Mouse (Mus musculus) cerebellum, adult 2 months (tissue): Measurements from ENCODE around the gene Stambp.

Source experiments
- CTCF ChIP-seq: fragments of 200-500 bp; IDR thresholded peaks from 2 replicates; pipeline ENCODE4 v1.5.1; 2011; ENCODE audit warnings: low read depth, mild to moderate bottlenecking, control low read depth, low read length, moderate library complexity, borderline replicate concordance; ENCODE audit not compliant: insufficient read depth
- POLR2A ChIP-seq: fragments of 200-500 bp; IDR thresholded peaks from 2 replicates; pipeline ENCODE4 v1.6.1; 2011; ENCODE audit warnings: low read length, control low read depth, borderline replicate concordance; ENCODE audit not compliant: insufficient read depth

DNA sequence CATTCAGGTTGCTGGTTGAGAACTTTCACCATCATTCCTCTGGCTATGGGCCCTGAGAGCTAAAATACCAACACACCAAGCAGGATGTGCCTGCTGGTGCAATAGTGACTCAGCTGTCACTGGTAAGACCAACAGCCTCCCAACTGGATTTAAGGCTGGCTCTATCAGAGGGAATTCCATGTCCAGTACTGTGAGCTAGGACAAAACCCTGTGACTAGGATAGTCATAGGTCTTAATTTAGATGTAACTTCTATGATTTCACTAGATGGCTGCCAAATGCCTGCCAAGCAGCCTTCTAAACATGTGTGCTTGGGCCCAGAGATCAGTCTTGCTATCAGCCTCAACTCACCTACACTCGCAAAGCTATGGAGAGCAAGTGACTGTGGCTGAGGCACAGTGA lies 40.4 kb upstream of the Stambp start:
- TF ChIP-seq POLR2A (no peak), CTCF (no peak)
